Mouse (Mus musculus): ENCODE data around the gene 9030612E09Rik. TPM values are rescaled to one million over a fixed set of nuclear protein-coding genes. Genes with fewer than 3 reads are reported as not detected.

The 9030612E09Rik gene
- polyA plus RNA-seq, 2 experiments: 1.1 to 1.9 TPM

- 3% methylated on average over 7 of the region's 7 CpGs for whole genome bisulfite sequencing
- no peak overlapping the region for H3K9ac ChIP-seq (ENCODE audit: low read depth, low read length, severe bottlenecking)
- no peak for ATAC-seq (ENCODE audit: low FRiP score, low read depth)
- no peaks in the 10 kb centered on the region for H3K36me3 ChIP-seq (ENCODE audit: control insufficient read depth, insufficient read depth, low read length)
- peak; percentile 15 for DNase-seq (ENCODE audit: low spot score)
- H3K4me2 ChIP-seq (replicated peaks; ENCODE audit: low read depth, low read length, severe bottlenecking): peak overlapping the region; percentile 71
- H3K27me3 ChIP-seq (ENCODE audit: control insufficient read depth, insufficient read depth, low read length): 0 out of 2 replicates have a peak, but pooled peaks cover 17% of the 10 kb centered on the region
- TF ChIP-seq POLR2A (IDR thresholded peaks at IDR 0.05; ENCODE audit: borderline replicate concordance, extremely low read depth, insufficient read depth, insufficient read length): no peak
- H3K9me3 ChIP-seq (ENCODE audit: control insufficient read depth, low read length): no peaks in the 10 kb centered on the region
- peaks cover 32% of the 10 kb centered on the region for H3K4me1 ChIP-seq (ENCODE audit: control insufficient read depth, insufficient read depth, low read length)
- H3K27ac ChIP-seq (replicated peaks; ENCODE audit: low read depth, low read length): no peak overlapping the region; the same call in 1 of the 2 replicates
- H3K4me3 ChIP-seq (replicated peaks; ENCODE audit: low read length): peak overlapping the region; percentile 83
These were observed 2.4 kb upstream of the 9030612E09Rik start for GRCm38 (mm10) chr10:43172066-43172465.

GRCm38 (mm10) chr10:43172554-43172953, 1.9 kb upstream of the 9030612E09Rik start:
- H3K27ac ChIP-seq (replicated peaks; ENCODE audit: low read depth, low read length): no peak overlapping the region
- H3K4me3 ChIP-seq (replicated peaks; ENCODE audit: low read length): peak overlapping the region; percentile 83
- no peak overlapping the region; the same call in 1 of the 2 replicates for H3K9ac ChIP-seq (ENCODE audit: low read depth, low read length, severe bottlenecking)
- H3K9me3 ChIP-seq (ENCODE audit: control insufficient read depth, low read length): no peaks in the 10 kb centered on the region
- DNase-seq (ENCODE audit: low spot score) (no peak), ATAC-seq (ENCODE audit: low FRiP score, low read depth) (no peak)
- TF ChIP-seq POLR2A (IDR thresholded peaks at IDR 0.05; ENCODE audit: borderline replicate concordance, extremely low read depth, insufficient read depth, insufficient read length): no peak
- H3K36me3 ChIP-seq (ENCODE audit: control insufficient read depth, insufficient read depth, low read length): no peaks in the 10 kb centered on the region
- 0 out of 2 replicates have a peak, but pooled peaks cover 17% of the 10 kb centered on the region for H3K27me3 ChIP-seq (ENCODE audit: control insufficient read depth, insufficient read depth, low read length)
- H3K4me1 ChIP-seq (ENCODE audit: control insufficient read depth, insufficient read depth, low read length): peaks cover 30% of the 10 kb centered on the region
- H3K4me2 ChIP-seq (replicated peaks; ENCODE audit: low read depth, low read length, severe bottlenecking): peak overlapping the region; percentile 71
- 2% methylated on average over 8 of the region's 8 CpGs for WGBS

GRCm38 (mm10) chr10:43173141-43173827, 1.2 kb upstream of the 9030612E09Rik start:
- Histone ChIP-seq H3K27ac (replicated peaks; ENCODE audit: low read depth, low read length) (peak overlapping the region; percentile 86), H3K4me1 (ENCODE audit: control insufficient read depth, insufficient read depth, low read length) (peaks cover 25% of the 10 kb centered on the region)

GRCm38 (mm10) chr10:43173828-43174325, 627 bp upstream of the 9030612E09Rik start:
- Histone ChIP-seq H3K36me3 (ENCODE audit: control insufficient read depth, insufficient read depth, low read length) (no peaks in the 10 kb centered on the region), H3K4me3 (replicated peaks; ENCODE audit: low read length) (peak overlapping the region; percentile 83), H3K9ac (ENCODE audit: low read depth, low read length, severe bottlenecking) (peak overlapping the region; percentile 79), H3K4me1 (ENCODE audit: control insufficient read depth, insufficient read depth, low read length) (peaks cover 25% of the 10 kb centered on the region), H3K27me3 (ENCODE audit: control insufficient read depth, insufficient read depth, low read length) (0 out of 2 replicates have a peak, but pooled peaks cover 17% of the 10 kb centered on the region), H3K27ac (replicated peaks; ENCODE audit: low read depth, low read length) (peak overlapping the region; percentile 86), H3K4me2 (replicated peaks; ENCODE audit: low read depth, low read length, severe bottlenecking) (peak overlapping the region; percentile 71), H3K9me3 (ENCODE audit: control insufficient read depth, low read length) (no peaks in the 10 kb centered on the region)
- ATAC-seq (ENCODE audit: low FRiP score, low read depth): peak; percentile 17
- TF ChIP-seq POLR2A (IDR thresholded peaks at IDR 0.05; ENCODE audit: borderline replicate concordance, extremely low read depth, insufficient read depth, insufficient read length): no peak
- no peak for DNase-seq (ENCODE audit: low spot score)
- 2% methylated on average over 22 of the region's 38 CpGs for WGBS

More at GRCm38 (mm10) chr10:43173141-43173827, 1.2 kb upstream of the 9030612E09Rik start:
- ATAC-seq (ENCODE audit: low FRiP score, low read depth): peak; percentile 20; the same call in 1 of the 2 replicates
- Histone ChIP-seq H3K9me3 (ENCODE audit: control insufficient read depth, low read length) (no peaks in the 10 kb centered on the region), H3K27me3 (ENCODE audit: control insufficient read depth, insufficient read depth, low read length) (0 out of 2 replicates have a peak, but pooled peaks cover 17% of the 10 kb centered on the region), H3K4me2 (replicated peaks; ENCODE audit: low read depth, low read length, severe bottlenecking) (peak overlapping the region; percentile 71), H3K4me3 (replicated peaks; ENCODE audit: low read length) (peak overlapping the region; percentile 83), H3K9ac (ENCODE audit: low read depth, low read length, severe bottlenecking) (peak overlapping the region; percentile 79), H3K36me3 (ENCODE audit: control insufficient read depth, insufficient read depth, low read length) (no peaks in the 10 kb centered on the region)
- WGBS: under 1% methylated on average over 48 of the region's 53 CpGs
- peak; percentile 80 for DNase-seq (ENCODE audit: low spot score)
- no peak for TF ChIP-seq POLR2A (IDR thresholded peaks at IDR 0.05; ENCODE audit: borderline replicate concordance, extremely low read depth, insufficient read depth, insufficient read length)

GRCm38 (mm10) chr10:43175156-43175601, 675 bp downstream of the 9030612E09Rik start:
- H3K9ac ChIP-seq (ENCODE audit: low read depth, low read length, severe bottlenecking): peak overlapping the region; percentile 79
- TF ChIP-seq POLR2A (IDR thresholded peaks at IDR 0.05; ENCODE audit: borderline replicate concordance, extremely low read depth, insufficient read depth, insufficient read length): no peak
- ATAC-seq (ENCODE audit: low FRiP score, low read depth): no peak
- no peaks in the 10 kb centered on the region for H3K9me3 ChIP-seq (ENCODE audit: control insufficient read depth, low read length)
- H3K4me2 ChIP-seq (replicated peaks; ENCODE audit: low read depth, low read length, severe bottlenecking): peak overlapping the region; percentile 71
- peak overlapping the region; percentile 83 for H3K4me3 ChIP-seq (replicated peaks; ENCODE audit: low read length)
- 2% methylated on average over 18 of the region's 18 CpGs for WGBS
- no peak overlapping the region for H3K27ac ChIP-seq (replicated peaks; ENCODE audit: low read depth, low read length)
- no peak for DNase-seq (ENCODE audit: low spot score)
- no peaks in the 10 kb centered on the region for H3K36me3 ChIP-seq (ENCODE audit: control insufficient read depth, insufficient read depth, low read length)
- peaks cover 18% of the 10 kb centered on the region for H3K4me1 ChIP-seq (ENCODE audit: control insufficient read depth, insufficient read depth, low read length)
- H3K27me3 ChIP-seq (ENCODE audit: control insufficient read depth, insufficient read depth, low read length): 0 out of 2 replicates have a peak, but pooled peaks cover 20% of the 10 kb centered on the region

Data from limb, embryonic 14.5 days (tissue).